14 mouse cellular contexts compared by ENCODE assay signal in genomic region chr17:43267046-43267749, GRCm38 (mm10). TPM values are rescaled to one million over a fixed set of nuclear protein-coding genes. Genes with fewer than 3 reads are reported as not detected.
DNase-seq lines count a peak whose midpoint lies in the region; ATAC-seq and TF ChIP-seq lines count a peak whose summit lies in the region.
"Had no signal": no experiment of that assay in that cellular context is flagged by ENCODE, and none has a peak within 500 bp of the region (broad histone marks: within the 10 kb centered on the region; RNA-seq: fewer than 3 reads in every experiment).

No protein-coding gene starts in this region.

- DNase-seq in limb, embryonic 11.5 days (ENCODE audit: low spot score) = peak; percentile 27
- DNase-seq in limb, embryonic 10.5 days (ENCODE audit: low spot score) = no peak
- peak; percentile 75 for DNase-seq in ZHBTc4 (ENCODE audit: low read depth, low spot score)
- DNase-seq in yolk sac, embryonic 10.5 days (ENCODE audit: low spot score) = no peak
- DNase-seq in right cerebral cortex, postnatal 25 days = no peak
- no peak for DNase-seq in cerebellum, postnatal 36 days
- DNase-seq: cerebellum, adult 11 months; gastrocnemius, postnatal 14 days; right cerebral cortex, postnatal 14 days had no signal

- H3K4me1 ChIP-seq in limb, embryonic 11.5 days (ENCODE audit: control insufficient read depth, insufficient read depth, low read length) = no peaks in the 10 kb centered on the region
- H3K4me1 ChIP-seq in limb, embryonic 10.5 days = peaks cover 3% of the 10 kb centered on the region; the same call in 1 of the 2 replicates
- H3K4me1 ChIP-seq in ES-Bruce4 (ENCODE audit: control insufficient read depth, insufficient read depth, low read length) = no peaks in the 10 kb centered on the region
- H3K4me1 ChIP-seq in olfactory bulb, adult 2 months (ENCODE audit: control insufficient read depth, insufficient read depth, low read length) = peaks cover 2% of the 10 kb centered on the region

- no peak for ATAC-seq in limb, embryonic 11.5 days (ENCODE audit: insufficient number of reproducible peaks, low FRiP score, low TSS enrichment, low read depth)
- ATAC-seq: activated CD4-positive, CD25-positive, alpha-beta regulatory T cell, adult 4 months had no signal

- WGBS in limb, embryonic 11.5 days = 93% methylated on average over 9 of the region's 9 CpGs
- WGBS in limb, embryonic 10.5 days = 91% methylated on average over 9 of the region's 9 CpGs
- WGBS in olfactory bulb, adult 2 months = 95% methylated on average over 9 of the region's 9 CpGs

- H3K9me3 ChIP-seq in limb, embryonic 11.5 days (ENCODE audit: control insufficient read depth, low read length) = no peaks in the 10 kb centered on the region; the same call in 1 of the 2 replicates
- H3K9me3 ChIP-seq in limb, embryonic 10.5 days (replicated peaks) = 0 out of 2 replicates have a peak, but pooled peaks cover under 1% of the 10 kb centered on the region
- peaks cover 3% of the 10 kb centered on the region; the same call in 1 of the 2 replicates for H3K9me3 ChIP-seq in ES-Bruce4 (replicated peaks; ENCODE audit: control insufficient read depth, insufficient read depth, low read length, poor library complexity, severe bottlenecking)

- no peak for TF ChIP-seq EP300 in ES-Bruce4 (IDR thresholded peaks at IDR 0.05; ENCODE audit: insufficient read depth, low read depth, low read length)

- no peak for TF ChIP-seq POLR2A in ES-Bruce4 (IDR thresholded peaks at IDR 0.05; ENCODE audit: insufficient read depth, low read length)
- no peak for TF ChIP-seq POLR2A in olfactory bulb, adult 2 months (IDR thresholded peaks at IDR 0.05; ENCODE audit: insufficient read depth, low read depth, low read length)

- H3K4me2 ChIP-seq in limb, embryonic 11.5 days (ENCODE audit: low read depth, severe bottlenecking) = no peak overlapping the region
- H3K4me2 ChIP-seq: hindbrain, embryonic 14.5 days had no signal

- H3K9ac ChIP-seq in limb, embryonic 11.5 days (ENCODE audit: low read length) = no peak overlapping the region
- H3K9ac ChIP-seq in ES-Bruce4 (ENCODE audit: low read depth, poor library complexity, severe bottlenecking) = no peak overlapping the region
- H3K9ac ChIP-seq: hindbrain, embryonic 14.5 days had no signal

- H3K27me3 ChIP-seq in limb, embryonic 11.5 days (ENCODE audit: control insufficient read depth, insufficient read depth, low read length) = no peaks in the 10 kb centered on the region
- H3K27me3 ChIP-seq in limb, embryonic 10.5 days (ENCODE audit: low read depth, poor library complexity, severe bottlenecking) = no peaks in the 10 kb centered on the region
- no peaks in the 10 kb centered on the region for H3K27me3 ChIP-seq in ES-Bruce4 (ENCODE audit: control insufficient read depth, insufficient read depth, low read length, poor library complexity, severe bottlenecking)

- H3K4me3 ChIP-seq in limb, embryonic 11.5 days (ENCODE audit: low read depth, low read length) = no peak overlapping the region
- H3K4me3 ChIP-seq in limb, embryonic 10.5 days = no peak overlapping the region
- no peak overlapping the region for H3K4me3 ChIP-seq in ES-Bruce4 (ENCODE audit: low read depth, low read length)
- H3K4me3 ChIP-seq in olfactory bulb, adult 2 months (ENCODE audit: insufficient read depth, low read depth, low read length) = no peak overlapping the region
- H3K4me3 ChIP-seq: erythroblast, embryonic 14.5 days had no signal

- TF ChIP-seq CTCF in ES-Bruce4 (IDR thresholded peaks at IDR 0.05; ENCODE audit: low read depth, low read length) = peak; percentile 59
- 0 out of 2 replicates have a peak, but pooled peaks have one; percentile 22 for TF ChIP-seq CTCF in olfactory bulb, adult 2 months (IDR thresholded peaks at IDR 0.05; ENCODE audit: insufficient read depth, low read depth, low read length)

- no peak overlapping the region for H3K27ac ChIP-seq in limb, embryonic 11.5 days (replicated peaks; ENCODE audit: low read depth, low read length)
- H3K27ac ChIP-seq in limb, embryonic 10.5 days = no peak overlapping the region
- no peak overlapping the region for H3K27ac ChIP-seq in ES-Bruce4 (ENCODE audit: insufficient read depth, low read length)
- H3K27ac ChIP-seq in olfactory bulb, adult 2 months (ENCODE audit: insufficient read depth, low read depth, low read length) = no peak overlapping the region
- H3K27ac ChIP-seq: hindbrain, embryonic 14.5 days had no signal

- H3K36me3 ChIP-seq in limb, embryonic 11.5 days (ENCODE audit: control insufficient read depth, insufficient read depth, low read length) = no peaks in the 10 kb centered on the region
- H3K36me3 ChIP-seq in limb, embryonic 10.5 days = no peaks in the 10 kb centered on the region
- no peaks in the 10 kb centered on the region for H3K36me3 ChIP-seq in ES-Bruce4 (ENCODE audit: control insufficient read depth, insufficient read depth, low read length, poor library complexity, severe bottlenecking)

RNA-seq across cellular contexts. Expression of gene Adgrf1, which starts 2.9 kb away (rescaled TPM):
- polyA plus RNA-seq in limb, embryonic 11.5 days (2014; fragmentation: Nextera tagmentation; extraction: Ambion mirVana) = 0.06 TPM in 1 of 2 replicates, not detected in the other
- polyA plus RNA-seq in limb, embryonic 10.5 days (2016; fragmentation: Nextera tagmentation; extraction: Ambion mirVana) = not detected in 2 replicates
- polyA plus RNA-seq in ES-Bruce4 (2011; ENCODE audit: insufficient read depth, insufficient read length, low read depth, missing spikeins) = not detected in 2 replicates
- polyA plus RNA-seq in olfactory bulb, adult 2 months (2012; ENCODE audit: insufficient read depth, insufficient read length, low replicate concordance, missing spikeins) = not detected in 2 replicates
- polyA plus RNA-seq: activated CD4-positive, CD25-positive, alpha-beta regulatory T cell, adult 4 months; erythroblast, embryonic 14.5 days; hindbrain, embryonic 14.5 days had no signal

Comparison
In these comparisons a context has a peak if more than half of its experiments do, and no peak if none do; other contexts are left out.
1. DNase-seq: peak in limb, embryonic 11.5 days (single experiment) and ZHBTc4 (single experiment); none in limb, embryonic 10.5 days (single experiment), yolk sac, embryonic 10.5 days (single experiment), right cerebral cortex, postnatal 25 days (single experiment) and cerebellum, postnatal 36 days (0 of 2).